18 mouse cellular contexts compared by ENCODE assay signal in the genomic region with DNA sequence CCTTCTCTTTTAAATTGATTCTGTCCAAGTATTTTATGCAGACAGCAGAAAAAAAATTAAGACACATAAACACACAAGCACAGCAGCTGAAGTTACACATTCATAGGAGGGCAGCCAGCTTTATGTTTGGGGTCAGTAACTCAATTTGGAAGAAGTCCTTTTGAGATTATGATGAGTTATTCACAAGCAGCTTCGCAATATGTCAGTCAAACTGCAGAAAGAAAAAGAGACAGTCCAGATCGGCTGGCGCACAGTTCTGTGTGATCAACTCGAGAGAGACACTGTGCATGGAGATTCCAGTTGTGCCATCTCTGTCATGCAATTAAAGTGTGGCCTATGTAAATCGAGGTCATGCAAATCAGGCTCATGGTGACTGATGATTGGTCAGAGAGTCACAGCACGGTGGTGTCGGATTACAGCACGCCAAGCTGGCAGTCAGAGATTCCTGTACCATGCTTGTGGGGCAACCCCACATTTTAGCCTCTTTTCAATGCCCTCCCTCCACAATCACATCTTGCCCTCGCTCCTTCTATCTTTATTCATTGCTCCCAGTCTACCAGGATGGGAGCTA.
DNase-seq lines count a peak whose midpoint lies in the region; ATAC-seq and TF ChIP-seq lines count a peak whose summit lies in the region.
"Had no signal": no experiment of that assay in that cellular context is flagged by ENCODE, and none has a peak within 500 bp of the region (broad histone marks: within the 10 kb centered on the region; RNA-seq: fewer than 3 reads in every experiment).

No protein-coding gene starts in this region.

- H3K9me3 ChIP-seq in hindbrain, embryonic 10.5 days, result no peaks in the 10 kb centered on the region
- H3K9me3 ChIP-seq in hindbrain, embryonic 14.5 days (ENCODE audit: control insufficient read depth, low read length), result no peaks in the 10 kb centered on the region
- H3K9me3 ChIP-seq in midbrain, embryonic 14.5 days (ENCODE audit: control insufficient read depth, low read length), result no peaks in the 10 kb centered on the region
- H3K9me3 ChIP-seq in midbrain, postnatal 0 days (ENCODE audit: low read length), result no peaks in the 10 kb centered on the region
- H3K9me3 ChIP-seq: embryonic facial prominence, embryonic 15.5 days; limb, embryonic 12.5 days; liver, embryonic 15.5 days had no signal

- intact Hi-C loops in gastrocnemius, postnatal 14 days (cut with DNase I; ENCODE audit: low total_unique reads), result no loop called here

- no peak for ATAC-seq in hindbrain, embryonic 14.5 days (ENCODE audit: low FRiP score)
- ATAC-seq in midbrain, embryonic 14.5 days (ENCODE audit: low FRiP score, low TSS enrichment), result no peak; the same call in 1 of the 2 replicates
- no peak for ATAC-seq in midbrain, postnatal 0 days (ENCODE audit: low FRiP score)
- ATAC-seq: CD4-positive, CD25-positive, alpha-beta regulatory T cell, adult 4 months; hindbrain, postnatal 0 days; Patski had no signal

- WGBS in hindbrain, embryonic 10.5 days, result 71% methylated on average over 9 of the region's 9 CpGs
- WGBS in hindbrain, embryonic 14.5 days, result 53% methylated on average over 9 of the region's 9 CpGs
- WGBS in midbrain, embryonic 14.5 days, result 56% methylated on average over 9 of the region's 9 CpGs
- WGBS in midbrain, postnatal 0 days, result 59% methylated on average over 9 of the region's 9 CpGs

- TF ChIP-seq CTCF in midbrain, postnatal 0 days (IDR thresholded peaks at IDR 0.05), result no peak

- H3K4me1 ChIP-seq in hindbrain, embryonic 10.5 days (replicated peaks), result no peaks in the 10 kb centered on the region
- H3K4me1 ChIP-seq in hindbrain, embryonic 14.5 days (replicated peaks; ENCODE audit: control insufficient read depth, insufficient read depth, low read length), result no peaks in the 10 kb centered on the region
- H3K4me1 ChIP-seq in midbrain, embryonic 14.5 days (ENCODE audit: control insufficient read depth, insufficient read depth, low read length), result no peaks in the 10 kb centered on the region
- H3K4me1 ChIP-seq in midbrain, postnatal 0 days (ENCODE audit: insufficient read depth, low read length), result no peaks in the 10 kb centered on the region
- H3K4me1 ChIP-seq: embryonic facial prominence, embryonic 15.5 days; limb, embryonic 12.5 days; liver, embryonic 15.5 days had no signal

- H3K4me2 ChIP-seq in hindbrain, embryonic 14.5 days (replicated peaks), result no peak overlapping the region
- H3K4me2 ChIP-seq in midbrain, embryonic 14.5 days (ENCODE audit: low read length), result no peak overlapping the region
- H3K4me2 ChIP-seq in midbrain, postnatal 0 days (ENCODE audit: low read depth, low read length, poor library complexity, severe bottlenecking), result no peak overlapping the region
- H3K4me2 ChIP-seq: embryonic facial prominence, embryonic 15.5 days; limb, embryonic 12.5 days; liver, embryonic 15.5 days had no signal

- H3K4me3 ChIP-seq in hindbrain, embryonic 10.5 days, result no peak overlapping the region
- no peak overlapping the region for H3K4me3 ChIP-seq in hindbrain, embryonic 14.5 days (replicated peaks; ENCODE audit: low read length)
- no peak overlapping the region for H3K4me3 ChIP-seq in midbrain, embryonic 14.5 days (replicated peaks; ENCODE audit: low read depth, low read length)
- H3K4me3 ChIP-seq in midbrain, postnatal 0 days (ENCODE audit: low read depth, low read length), result no peak overlapping the region
- H3K4me3 ChIP-seq: embryonic facial prominence, embryonic 15.5 days; limb, embryonic 12.5 days; liver, embryonic 15.5 days had no signal

- H3K9ac ChIP-seq in hindbrain, embryonic 14.5 days, result no peak overlapping the region
- no peak overlapping the region for H3K9ac ChIP-seq in midbrain, embryonic 14.5 days (replicated peaks; ENCODE audit: low read length)
- H3K9ac ChIP-seq in midbrain, postnatal 0 days (replicated peaks; ENCODE audit: low read length, poor library complexity, severe bottlenecking), result no peak overlapping the region
- H3K9ac ChIP-seq: embryonic facial prominence, embryonic 15.5 days; limb, embryonic 12.5 days; liver, embryonic 15.5 days had no signal

- H3K27ac ChIP-seq in hindbrain, embryonic 10.5 days, result no peak overlapping the region
- H3K27ac ChIP-seq in hindbrain, embryonic 14.5 days, result no peak overlapping the region
- H3K27ac ChIP-seq in midbrain, embryonic 14.5 days (replicated peaks; ENCODE audit: low read depth, low read length), result no peak overlapping the region
- no peak overlapping the region for H3K27ac ChIP-seq in midbrain, postnatal 0 days (ENCODE audit: low read depth, low read length)
- H3K27ac ChIP-seq: embryonic facial prominence, embryonic 15.5 days; hindbrain, postnatal 0 days; limb, embryonic 12.5 days; liver, embryonic 15.5 days had no signal

- H3K27me3 ChIP-seq in hindbrain, embryonic 10.5 days (ENCODE audit: insufficient read depth, poor library complexity, severe bottlenecking), result no peaks in the 10 kb centered on the region
- no peaks in the 10 kb centered on the region for H3K27me3 ChIP-seq in hindbrain, embryonic 14.5 days (ENCODE audit: control insufficient read depth, insufficient read depth, low read length)
- H3K27me3 ChIP-seq in midbrain, embryonic 14.5 days (ENCODE audit: control insufficient read depth, insufficient read depth, low read length), result no peaks in the 10 kb centered on the region
- no peaks in the 10 kb centered on the region for H3K27me3 ChIP-seq in midbrain, postnatal 0 days (ENCODE audit: insufficient read depth, low read length)
- H3K27me3 ChIP-seq: embryonic facial prominence, embryonic 15.5 days; limb, embryonic 12.5 days; liver, embryonic 15.5 days had no signal

- DNase-seq in hindbrain, embryonic 10.5 days (ENCODE audit: low spot score), result peak; percentile 11
- no peak for DNase-seq in hindbrain, embryonic 14.5 days (ENCODE audit: low spot score)
- DNase-seq in midbrain, embryonic 14.5 days, result peak; percentile 8
- no peak for DNase-seq in midbrain, postnatal 0 days (ENCODE audit: low spot score)
- DNase-seq in embryo, embryonic 10.5 days (ENCODE audit: low spot score), result peak; percentile 23
- peak; percentile 59 for DNase-seq in retina, postnatal 1 day
- no peak for DNase-seq in layer of hippocampus, postnatal 10 days (ENCODE audit: low spot score in 2 of 2)
- no peak for DNase-seq in gastrocnemius, postnatal 14 days
- DNase-seq: adrenal gland, adult 8-10 months; cerebellum, adult 9-11 months; lung, postnatal 36 days; thymus, adult 2 months had no signal

- H3K36me3 ChIP-seq in hindbrain, embryonic 10.5 days, result no peaks in the 10 kb centered on the region
- no peaks in the 10 kb centered on the region for H3K36me3 ChIP-seq in hindbrain, embryonic 14.5 days (replicated peaks; ENCODE audit: control insufficient read depth, insufficient read depth)
- H3K36me3 ChIP-seq in midbrain, embryonic 14.5 days (ENCODE audit: control insufficient read depth, insufficient read depth, low read length), result no peaks in the 10 kb centered on the region
- H3K36me3 ChIP-seq in midbrain, postnatal 0 days (ENCODE audit: insufficient read depth, low read length), result no peaks in the 10 kb centered on the region
- H3K36me3 ChIP-seq: embryonic facial prominence, embryonic 15.5 days; limb, embryonic 12.5 days; liver, embryonic 15.5 days had no signal

Comparison
In these comparisons a context has a peak if more than half of its experiments do, and no peak if none do; other contexts are left out.
1. DNase-seq: peak in hindbrain, embryonic 10.5 days (single experiment), midbrain, embryonic 14.5 days (single experiment), embryo, embryonic 10.5 days (single experiment) and retina, postnatal 1 day (single experiment); none in hindbrain, embryonic 14.5 days (single experiment), midbrain, postnatal 0 days (single experiment), layer of hippocampus, postnatal 10 days (0 of 2) and gastrocnemius, postnatal 14 days (single experiment).